Mouse (Mus musculus): Measurements from ENCODE around the gene Prrt2.

GRCm38 (mm10) chr7:126976878-126977459, 44.0 kb downstream of the Prrt2 start:
- no peak for TF ChIP-seq CTCF (IDR thresholded peaks at IDR 0.05; ENCODE audit: low read depth, low read length)
- TF ChIP-seq POLR2A (IDR thresholded peaks at IDR 0.05; ENCODE audit: extremely low read depth, insufficient read depth, low read length), result no peak
